ENCODE assay signal across 18 mouse cellular contexts in genomic region chr10:43825696-43826095, GRCm38 (mm10).
"Had no signal": no experiment of that assay in that cellular context is flagged by ENCODE, and none has a peak within 500 bp of the region (broad histone marks: within the 10 kb centered on the region; RNA-seq: fewer than 3 reads in every experiment).

No protein-coding gene starts in this region.

- H3K36me3 ChIP-seq: liver, embryonic 15.5 days; lung, embryonic 15.5 days; midbrain, embryonic 13.5 days; midbrain, embryonic 15.5 days; neural tube, embryonic 12.5 days; stomach, embryonic 15.5 days had no signal

- H3K27me3 ChIP-seq: liver, embryonic 15.5 days; lung, embryonic 15.5 days; megakaryocyte, embryonic 14.5 days; midbrain, embryonic 13.5 days; midbrain, embryonic 15.5 days; neural tube, embryonic 12.5 days; stomach, embryonic 15.5 days had no signal

- H3K27ac ChIP-seq: liver, embryonic 15.5 days; lung, embryonic 15.5 days; macrophage; midbrain, embryonic 13.5 days; midbrain, embryonic 15.5 days; neural tube, embryonic 12.5 days; stomach, embryonic 15.5 days; stomach, postnatal 0 days had no signal

- ATAC-seq: liver, postnatal 0 days; lung, postnatal 0 days; midbrain, embryonic 13.5 days; midbrain, embryonic 15.5 days had no signal

- H3K4me1 ChIP-seq: lung, embryonic 15.5 days; stomach, embryonic 15.5 days had no signal

- DNase-seq: liver, postnatal 0 days; lung, adult 2 months; lung, postnatal 14 days; lung, postnatal 36 days; right cerebral cortex, postnatal 14 days; thymus, adult 18-20 months; thymus, postnatal 14 days; thymus, postnatal 36 days had no signal

- H3K4me3 ChIP-seq: liver, embryonic 15.5 days; lung, embryonic 15.5 days; megakaryocyte, embryonic 14.5 days; midbrain, embryonic 13.5 days; midbrain, embryonic 15.5 days; neural tube, embryonic 12.5 days; stomach, embryonic 15.5 days had no signal
